Mouse (Mus musculus): Measurements from ENCODE around the gene Ccdc13.

Gene Ccdc13

DNA sequence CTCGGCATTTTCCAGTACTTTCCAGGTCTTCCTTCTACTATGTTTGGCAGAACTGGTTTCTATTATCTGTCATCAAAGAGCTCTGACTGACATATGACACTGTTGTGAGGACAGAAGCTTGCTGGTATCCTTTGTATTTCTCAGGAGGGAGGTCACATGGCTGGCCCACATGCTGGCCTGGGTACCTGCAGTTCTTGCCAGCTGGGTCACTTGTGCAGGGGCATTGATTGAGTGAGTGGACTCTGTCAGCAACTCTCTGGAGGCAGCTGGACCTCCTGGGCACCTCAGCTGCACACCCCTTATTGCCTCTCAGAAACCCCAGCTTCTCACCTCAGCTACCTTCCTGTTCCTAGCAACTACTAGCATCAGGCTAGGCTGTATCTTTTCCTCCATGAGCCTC is 31.7 kb downstream of the Ccdc13 start:
- DNase-seq (ENCODE audit: low spot score in 2 of 2): no peak

- DNase-seq (ENCODE audit: low spot score in 2 of 2): no peak
These were observed 36.5 kb downstream of the Ccdc13 start for GRCm38 (mm10) chr9:121802747-121803146.

- no peak for DNase-seq (ENCODE audit: low spot score in 2 of 2)
These were observed 40.3 kb downstream of the Ccdc13 start for GRCm38 (mm10) chr9:121798887-121799520.

DNA sequence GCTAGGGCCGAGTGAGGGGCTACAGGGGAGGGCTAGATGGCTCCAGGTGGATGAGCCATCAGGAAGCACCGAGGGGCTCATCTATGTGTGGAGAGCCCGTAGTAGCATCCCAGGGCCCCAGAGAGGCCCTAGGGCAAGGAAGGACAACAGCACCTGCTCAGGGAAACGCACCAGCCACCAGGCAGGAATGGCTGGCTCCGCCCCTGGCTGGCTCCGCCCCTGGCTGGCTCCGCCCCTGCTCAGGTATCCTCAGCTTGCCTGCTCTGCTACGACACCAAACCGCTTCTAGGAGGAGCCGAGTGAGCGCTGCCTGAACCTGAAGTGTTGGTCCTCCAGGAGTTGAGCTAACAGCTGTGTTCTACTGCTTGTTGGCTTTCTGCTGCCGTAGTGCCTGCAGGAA is 41.5 kb downstream of the Ccdc13 start:
- no peak for DNase-seq (ENCODE audit: low spot score in 2 of 2)

DNA sequence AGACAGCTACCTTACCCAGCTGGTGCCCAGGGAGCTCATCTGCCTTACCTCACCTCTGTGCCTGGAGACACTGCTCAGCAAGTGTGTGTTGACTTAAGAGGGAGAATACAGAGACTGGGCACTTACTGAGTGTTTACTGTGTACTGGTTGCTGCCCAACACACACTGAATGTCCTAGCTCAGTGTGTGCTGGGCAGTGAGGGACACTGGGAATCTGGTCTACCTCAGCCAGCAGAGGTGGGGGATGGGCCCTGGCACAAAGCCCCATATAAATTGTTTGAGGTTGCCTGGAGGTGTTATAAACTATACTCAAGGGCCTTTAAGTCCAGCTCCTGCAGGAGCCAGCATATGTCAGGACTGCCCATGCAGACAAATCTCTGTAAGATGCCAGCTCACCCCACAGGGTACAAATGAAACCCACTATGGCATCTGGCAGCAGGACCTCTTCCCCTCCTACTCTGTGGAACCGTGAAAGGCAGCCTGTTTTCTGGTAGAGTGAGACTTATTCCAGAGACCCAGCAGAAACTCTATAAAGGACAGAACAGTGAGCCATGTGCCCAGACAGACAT is 44.2 kb downstream of the Ccdc13 start:
- DNase-seq (ENCODE audit: low spot score in 2 of 2): no peak

GRCm38 (mm10) chr9:121791757-121792521 is 47.3 kb downstream of the Ccdc13 start, which contains the start of gene Hhatl:
Hhatl (minus strand) TSS chr9:121792507.
- DNase-seq (ENCODE audit: low spot score in 2 of 2): no peak

DNA sequence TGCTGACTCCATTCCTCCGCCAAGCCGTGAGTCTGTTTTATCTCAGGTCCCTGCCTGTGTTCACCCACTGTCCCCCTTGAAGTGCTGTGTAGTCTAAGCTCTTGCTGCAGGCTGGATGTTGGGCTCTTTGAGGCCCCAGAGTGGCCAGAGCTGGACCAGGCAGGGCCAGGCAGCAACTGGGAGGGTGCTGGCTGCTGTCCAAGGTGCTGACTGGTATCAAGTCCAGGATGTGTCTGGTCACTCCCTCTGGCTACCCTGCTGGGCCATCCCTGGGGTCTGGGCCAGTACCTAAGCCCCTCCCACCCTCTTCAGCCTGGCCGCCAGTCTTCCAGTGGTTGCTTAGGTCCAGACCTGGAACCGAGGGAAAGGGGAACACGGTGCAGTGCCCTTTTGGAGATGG is 48.1 kb downstream of the Ccdc13 start:
- peak in 1 of 2 experiments; percentile 73 for DNase-seq (ENCODE audit: low spot score in 2 of 2)

DNA sequence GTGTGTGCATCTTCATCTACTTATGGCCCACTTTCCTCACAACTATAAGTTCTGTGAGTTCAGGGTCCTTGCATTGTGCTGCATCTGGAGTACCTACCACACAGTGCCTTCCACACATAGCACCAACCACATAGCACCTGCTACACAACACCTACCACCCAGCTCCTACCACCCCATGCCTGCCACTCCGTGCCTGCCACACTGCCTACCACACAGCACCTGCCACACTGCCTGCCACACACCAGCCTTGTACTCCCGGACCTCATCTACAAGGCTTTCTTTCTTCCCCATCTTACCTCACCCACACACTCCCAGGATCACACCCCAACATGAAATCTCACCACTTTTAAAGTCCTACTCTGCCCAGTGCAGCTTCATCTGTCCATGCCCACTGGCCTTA is 52.9 kb downstream of the Ccdc13 start:
- DNase-seq (ENCODE audit: low spot score in 2 of 2): no peak

DNA sequence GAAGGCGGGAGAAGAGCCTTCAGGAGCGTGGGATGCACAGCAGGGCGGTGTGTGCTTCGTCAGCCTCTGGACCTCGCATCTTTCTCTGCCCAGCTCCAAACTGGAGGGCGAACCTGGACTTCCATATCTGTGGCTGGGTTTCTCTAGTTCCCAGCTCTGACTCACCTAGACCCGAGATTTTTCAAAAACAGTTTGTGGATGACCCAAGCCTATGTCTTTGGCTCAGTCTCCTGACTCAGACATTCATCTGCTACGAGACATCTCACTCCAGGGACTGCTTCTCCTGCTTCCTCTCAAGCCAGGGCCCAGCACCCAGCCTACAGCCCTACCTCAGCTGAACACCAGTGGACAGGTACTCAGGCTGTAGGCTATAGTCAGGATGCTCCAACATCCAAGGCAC is 54.0 kb downstream of the Ccdc13 start:
- no peak for DNase-seq (ENCODE audit: low spot score in 2 of 2)

DNA sequence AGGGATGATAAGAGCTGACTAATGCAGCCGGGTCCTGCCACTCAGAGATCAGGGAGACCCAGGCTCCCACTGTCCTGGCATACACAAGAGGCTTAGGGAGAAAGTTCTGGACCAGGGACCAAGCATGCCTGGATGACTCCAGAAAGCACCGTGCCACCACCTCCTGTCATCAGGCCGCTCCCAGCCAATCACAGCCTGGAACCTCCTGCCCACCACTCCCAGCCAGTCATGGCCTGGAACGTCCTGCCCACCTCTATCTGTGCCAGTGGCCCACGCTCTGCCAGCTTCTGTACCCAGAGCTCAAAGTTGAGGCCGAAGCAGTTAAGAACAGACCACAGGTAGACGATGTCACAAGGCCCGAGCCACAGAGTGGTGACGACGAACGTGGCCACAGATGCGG is 54.5 kb downstream of the Ccdc13 start:
- DNase-seq (ENCODE audit: low spot score in 2 of 2): no peak

- no peak for DNase-seq (ENCODE audit: low spot score in 2 of 2)
These were observed 61.1 kb downstream of the Ccdc13 start for GRCm38 (mm10) chr9:121778066-121778624.

DNA sequence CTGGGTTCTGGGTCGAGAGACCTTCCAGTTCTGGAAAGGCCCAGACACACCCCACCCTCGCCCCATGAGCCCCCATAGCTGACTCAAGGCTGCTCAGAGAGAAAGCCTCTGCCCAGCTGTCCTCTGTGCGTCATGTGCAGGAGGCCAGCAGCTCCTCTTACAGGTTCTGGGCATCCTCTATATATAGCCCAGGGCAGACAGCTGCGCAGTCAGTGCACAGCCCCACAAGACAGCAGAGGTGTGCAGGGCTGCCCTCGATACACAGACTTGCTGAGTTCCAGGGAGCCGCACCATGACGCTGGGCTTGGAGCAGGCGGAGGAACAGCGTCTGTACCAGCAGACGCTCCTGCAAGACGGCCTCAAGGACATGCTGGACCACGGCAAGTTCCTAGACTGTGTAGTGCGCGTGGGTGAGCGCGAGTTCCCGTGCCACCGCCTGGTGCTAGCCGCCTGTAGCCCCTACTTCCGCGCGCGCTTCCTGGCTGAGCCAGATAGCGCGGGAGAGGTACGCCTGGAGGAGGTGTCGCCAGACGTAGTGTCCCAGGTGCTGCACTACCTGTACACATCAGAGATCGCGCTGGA is 61.7 kb downstream of the Ccdc13 start, which contains the start of gene Klhl40:
Klhl40 (plus strand) TSS at position 124 of the 582 bp plus-strand sequence.
- DNase-seq (ENCODE audit: low spot score in 2 of 2): no peak

GRCm38 (mm10) chr9:121776511-121776910 is 62.8 kb downstream of the Ccdc13 start:
- no peak for DNase-seq (ENCODE audit: low spot score in 2 of 2)

- DNase-seq (ENCODE audit: low spot score in 2 of 2): no peak
These were observed 63.3 kb downstream of the Ccdc13 start for GRCm38 (mm10) chr9:121775951-121776350.

DNA sequence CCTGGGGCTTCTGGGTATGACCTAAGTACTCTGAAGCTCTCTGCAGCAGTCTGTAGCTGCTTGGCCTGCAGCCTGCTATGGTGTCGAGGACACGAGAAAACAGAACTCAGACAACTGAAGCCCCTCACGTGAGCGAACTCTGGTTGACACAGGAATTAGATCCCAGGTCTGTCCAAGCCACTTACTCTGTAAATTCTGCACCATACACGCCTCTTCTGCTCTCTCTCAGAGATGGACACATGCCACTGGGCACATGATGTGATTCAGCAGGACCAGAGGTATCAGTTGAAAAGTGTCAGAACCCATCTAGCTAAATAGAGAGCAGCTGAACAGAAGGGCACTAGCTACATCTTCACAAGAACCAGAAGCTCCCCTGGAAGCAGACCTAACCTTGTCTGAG is 66.8 kb downstream of the Ccdc13 start:
- DNase-seq (ENCODE audit: low spot score in 2 of 2): no peak

DNA sequence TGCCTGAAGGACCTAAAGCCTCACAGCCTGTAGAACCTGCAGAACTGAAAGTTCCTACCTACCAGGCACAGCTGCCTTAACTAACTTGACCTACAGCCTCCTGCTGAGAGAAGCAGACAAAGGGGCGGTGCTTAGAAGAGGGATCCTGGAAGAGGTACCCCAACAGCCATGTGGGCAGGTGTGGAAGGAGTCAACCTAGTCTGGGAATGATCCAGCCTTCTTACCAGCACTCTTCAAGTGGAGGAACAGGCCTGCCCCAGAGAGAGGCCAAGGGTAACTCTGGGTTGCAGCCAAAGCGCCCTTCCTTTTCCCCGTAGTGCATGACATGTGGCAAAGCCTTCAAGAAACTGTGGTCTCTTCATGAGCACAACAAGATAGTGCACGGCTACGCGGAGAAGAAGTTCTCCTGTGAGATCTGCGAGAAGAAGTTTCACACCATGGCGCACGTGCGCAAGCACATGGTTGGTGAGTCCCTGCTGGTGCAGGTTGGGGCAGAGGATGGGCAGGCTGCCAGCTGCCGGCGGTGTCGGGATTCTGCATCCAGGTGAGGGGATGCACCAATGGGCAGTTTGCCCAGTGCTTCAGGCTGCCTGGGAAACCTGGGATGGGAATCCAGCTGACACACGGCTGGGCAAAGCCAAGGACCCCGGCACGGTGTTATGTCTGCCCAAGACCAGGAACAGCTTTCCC is 74.0 kb downstream of the Ccdc13 start:
- no peak for DNase-seq (ENCODE audit: low spot score in 2 of 2)

GRCm38 (mm10) chr9:121763716-121764115 is 75.5 kb downstream of the Ccdc13 start:
- no peak for DNase-seq (ENCODE audit: low spot score in 2 of 2)

DNA sequence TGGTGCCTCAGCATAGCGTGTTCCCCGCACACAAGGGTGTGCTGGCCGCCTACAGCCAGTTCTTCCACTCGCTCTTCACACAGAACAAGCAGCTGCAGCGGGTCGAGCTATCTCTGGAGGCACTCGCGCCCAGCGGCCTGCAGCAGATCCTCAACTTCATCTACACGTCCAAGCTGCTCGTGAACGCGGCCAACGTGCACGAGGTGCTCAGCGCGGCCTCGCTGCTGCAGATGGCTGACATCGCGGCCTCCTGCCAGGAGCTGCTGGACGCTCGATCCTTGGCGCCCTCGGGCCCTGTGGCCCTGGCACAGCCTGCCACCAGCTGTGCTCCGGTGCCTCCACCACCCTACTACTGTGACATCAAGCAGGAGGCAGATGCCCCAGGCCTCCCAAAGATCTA is 76.5 kb downstream of the Ccdc13 start:
- DNase-seq (ENCODE audit: low spot score in 2 of 2): no peak

DNA sequence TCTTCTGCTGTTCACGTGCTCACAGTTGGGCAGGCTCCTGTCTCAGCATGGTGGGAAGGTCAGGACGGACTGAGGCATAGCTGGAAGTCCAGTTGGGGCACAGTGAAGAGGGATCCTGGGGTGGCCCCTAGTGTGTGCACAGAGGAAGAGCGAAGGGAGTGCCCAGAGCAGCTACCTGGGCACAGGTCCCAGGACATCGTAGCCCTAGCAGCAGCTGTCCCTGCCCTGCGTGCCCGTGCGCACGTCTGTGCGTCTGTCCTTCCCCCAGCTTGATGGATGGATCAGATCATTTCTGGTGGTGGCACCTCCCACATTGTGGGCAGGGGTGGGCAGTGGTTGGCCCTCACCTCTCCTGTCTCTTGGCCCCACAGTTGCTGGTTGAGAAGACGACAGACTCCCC is 77.0 kb downstream of the Ccdc13 start:
- DNase-seq (ENCODE audit: low spot score in 2 of 2): no peak

DNA sequence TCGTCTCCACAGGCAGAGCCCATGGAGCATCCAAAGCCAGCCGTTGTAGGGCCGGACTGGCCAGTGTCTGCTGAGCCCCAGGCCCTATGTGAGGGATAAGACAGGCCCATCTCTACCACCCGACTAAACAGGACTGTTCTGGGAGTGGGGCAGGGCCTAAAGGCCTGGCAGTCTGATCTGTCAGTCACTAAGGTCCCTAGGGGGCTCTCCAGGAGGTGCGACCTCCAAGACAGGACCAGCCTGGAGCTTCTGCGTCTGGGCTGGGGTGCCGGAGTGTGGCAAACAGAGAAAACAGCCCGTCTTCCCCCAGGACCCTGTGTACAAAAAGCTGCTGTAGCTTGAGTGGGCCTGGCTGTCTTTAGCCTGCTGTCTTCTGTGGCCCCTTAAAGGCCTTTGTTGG is 77.5 kb downstream of the Ccdc13 start:
- DNase-seq (ENCODE audit: low spot score in 2 of 2): no peak

DNA sequence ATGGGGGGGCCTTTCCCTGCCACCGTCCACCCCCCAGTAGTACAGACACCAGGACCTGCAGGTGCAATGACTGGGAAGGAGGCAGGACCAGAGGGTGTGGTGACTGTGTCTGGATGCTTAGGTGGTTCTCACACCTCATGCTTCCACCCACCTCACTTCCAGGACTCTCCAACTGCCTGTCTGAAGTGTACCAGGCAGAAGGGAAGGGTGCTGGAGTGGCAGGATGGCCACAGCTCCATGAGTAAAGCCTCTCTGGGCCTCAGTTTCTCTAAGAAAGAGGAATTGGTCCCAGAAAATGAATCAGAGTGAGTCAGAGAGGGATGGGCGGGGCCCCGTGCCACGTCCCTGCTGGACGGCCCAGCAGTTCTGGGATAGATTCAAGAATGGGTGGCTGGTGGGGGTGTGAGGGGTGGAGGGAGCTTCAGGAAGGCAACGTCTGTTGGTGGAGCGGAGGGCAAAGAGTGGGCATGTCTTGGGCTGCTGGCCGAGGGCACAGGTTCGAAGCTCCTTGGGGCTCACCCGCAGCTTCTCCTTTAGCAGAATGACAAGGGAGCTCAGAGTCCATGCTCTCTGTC is 78.1 kb downstream of the Ccdc13 start:
- DNase-seq (ENCODE audit: low spot score in 2 of 2): no peak

All from spleen, postnatal 4 days (tissue).